Mouse (Mus musculus) lung, postnatal 4 days (tissue): ENCODE measurements at regions not wholly inside any gene's neighbourhood (a gene's known extent, or its start where the extent isn't known, plus 50 kb on each side); places are given as distances from the start of the nearest gene placed in this dataset.

Experiments
- DNase-seq, 2 experiments: peaks; one replicate each; pipeline ENCODE4 v3.0.0; 2021

- DNase-seq = no peak
Measured at GRCm38 (mm10) chr15:40223272-40223671, 89.1 kb downstream of the 9330182O14Rik start.

GRCm38 (mm10) chr15:40241764-40242163, 107.6 kb downstream of the 9330182O14Rik start:
- DNase-seq = no peak

GRCm38 (mm10) chr15:40248966-40249365, 114.8 kb downstream of the 9330182O14Rik start:
- DNase-seq = no peak

GRCm38 (mm10) chr15:40259433-40259832, 125.3 kb downstream of the 9330182O14Rik start:
- no peak for DNase-seq

- DNase-seq = no peak
Measured at GRCm38 (mm10) chr15:40279021-40279420, 144.9 kb downstream of the 9330182O14Rik start.

GRCm38 (mm10) chr15:40280551-40280950, 146.4 kb downstream of the 9330182O14Rik start:
- no peak for DNase-seq

GRCm38 (mm10) chr15:40281078-40281720, 147.0 kb downstream of the 9330182O14Rik start:
- no peak for DNase-seq

- no peak for DNase-seq
Measured at GRCm38 (mm10) chr15:40291602-40292001, 157.4 kb downstream of the 9330182O14Rik start.

GRCm38 (mm10) chr15:40312226-40312625, 178.1 kb downstream of the 9330182O14Rik start:
- no peak for DNase-seq

GRCm38 (mm10) chr15:40339746-40340145, 205.6 kb downstream of the 9330182O14Rik start:
- DNase-seq = no peak

GRCm38 (mm10) chr15:40340269-40340668, 206.1 kb downstream of the 9330182O14Rik start:
- no peak for DNase-seq

GRCm38 (mm10) chr15:40351473-40351872, 217.3 kb downstream of the 9330182O14Rik start:
- no peak for DNase-seq

- no peak for DNase-seq
Measured at GRCm38 (mm10) chr15:40354802-40355487, 220.8 kb downstream of the 9330182O14Rik start.

GRCm38 (mm10) chr15:40356096-40356495, 221.9 kb downstream of the 9330182O14Rik start:
- no peak for DNase-seq

GRCm38 (mm10) chr15:40358341-40358740, 224.2 kb downstream of the 9330182O14Rik start:
- DNase-seq = no peak

GRCm38 (mm10) chr15:40361849-40362533, 227.8 kb downstream of the 9330182O14Rik start:
- no peak for DNase-seq

GRCm38 (mm10) chr15:40364221-40364621, 230.1 kb downstream of the 9330182O14Rik start:
- peak in 1 of 2 experiments; percentile 23 for DNase-seq

GRCm38 (mm10) chr15:40365613-40366012, 231.4 kb downstream of the 9330182O14Rik start:
- no peak for DNase-seq

GRCm38 (mm10) chr15:40367026-40367425, 232.9 kb downstream of the 9330182O14Rik start:
- no peak for DNase-seq

- DNase-seq = no peak
Measured at GRCm38 (mm10) chr15:40368746-40369145, 234.6 kb downstream of the 9330182O14Rik start.

GRCm38 (mm10) chr15:40371486-40371885, 237.3 kb downstream of the 9330182O14Rik start:
- no peak for DNase-seq

- DNase-seq = no peak
Measured at GRCm38 (mm10) chr15:40386526-40386925, 252.4 kb downstream of the 9330182O14Rik start.

- no peak for DNase-seq
Measured at GRCm38 (mm10) chr15:40387746-40388145, 253.6 kb downstream of the 9330182O14Rik start.

- no peak for DNase-seq
Measured at GRCm38 (mm10) chr15:40388806-40389205, 254.6 kb downstream of the 9330182O14Rik start.
